Mouse (Mus musculus) left cerebral cortex, postnatal 14 days (tissue): ENCODE data around the gene Adss. TPM values are rescaled to one million over a fixed set of nuclear protein-coding genes. Genes with fewer than 3 reads are reported as not detected.

Experiments used
- DNase-seq, 2 experiments: peaks; one replicate each; pipeline ENCODE4 v3.0.0; 2021 to 2022; ENCODE audit warnings: low spot score in 2 of 2, mixed read lengths in 1 of 2
- intact Hi-C: fragments of 180-260 bp; cut with DNase I; formaldehyde crosslinking; loops from one replicate; pipeline ENCODE4 v1.15.1; 2025
- total RNA-seq, 2 experiments: library from RNA; stranded (reverse); gene quantifications; 2 replicates each; pipeline ENCODE4 v1.2.3; 2021

Adss gene
- total RNA-seq, 2 experiments from 2014 or later, result 71.3 to 72.7 TPM

DNA sequence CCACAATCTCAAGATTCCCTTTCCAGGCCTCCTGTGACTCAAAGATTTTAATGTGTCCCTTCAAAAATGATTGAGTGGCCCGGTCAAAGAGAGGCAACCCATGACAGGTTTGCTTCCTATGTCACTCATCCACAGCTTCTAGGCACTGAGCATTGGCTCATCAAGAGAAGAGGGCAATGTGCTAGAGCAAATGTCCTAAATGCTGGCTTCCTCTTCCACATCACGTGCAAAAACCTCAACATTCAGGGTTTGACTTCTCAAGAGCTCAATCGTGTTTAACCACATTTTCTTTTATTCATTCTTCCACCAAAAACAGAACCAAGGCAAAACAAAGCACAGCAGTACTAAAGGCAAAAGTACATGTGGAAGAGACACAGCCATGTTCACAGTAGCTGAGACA lies 64.3 kb downstream of the Adss start:
- DNase-seq, result no peak
- intact Hi-C loops, result no loop called here

DNA sequence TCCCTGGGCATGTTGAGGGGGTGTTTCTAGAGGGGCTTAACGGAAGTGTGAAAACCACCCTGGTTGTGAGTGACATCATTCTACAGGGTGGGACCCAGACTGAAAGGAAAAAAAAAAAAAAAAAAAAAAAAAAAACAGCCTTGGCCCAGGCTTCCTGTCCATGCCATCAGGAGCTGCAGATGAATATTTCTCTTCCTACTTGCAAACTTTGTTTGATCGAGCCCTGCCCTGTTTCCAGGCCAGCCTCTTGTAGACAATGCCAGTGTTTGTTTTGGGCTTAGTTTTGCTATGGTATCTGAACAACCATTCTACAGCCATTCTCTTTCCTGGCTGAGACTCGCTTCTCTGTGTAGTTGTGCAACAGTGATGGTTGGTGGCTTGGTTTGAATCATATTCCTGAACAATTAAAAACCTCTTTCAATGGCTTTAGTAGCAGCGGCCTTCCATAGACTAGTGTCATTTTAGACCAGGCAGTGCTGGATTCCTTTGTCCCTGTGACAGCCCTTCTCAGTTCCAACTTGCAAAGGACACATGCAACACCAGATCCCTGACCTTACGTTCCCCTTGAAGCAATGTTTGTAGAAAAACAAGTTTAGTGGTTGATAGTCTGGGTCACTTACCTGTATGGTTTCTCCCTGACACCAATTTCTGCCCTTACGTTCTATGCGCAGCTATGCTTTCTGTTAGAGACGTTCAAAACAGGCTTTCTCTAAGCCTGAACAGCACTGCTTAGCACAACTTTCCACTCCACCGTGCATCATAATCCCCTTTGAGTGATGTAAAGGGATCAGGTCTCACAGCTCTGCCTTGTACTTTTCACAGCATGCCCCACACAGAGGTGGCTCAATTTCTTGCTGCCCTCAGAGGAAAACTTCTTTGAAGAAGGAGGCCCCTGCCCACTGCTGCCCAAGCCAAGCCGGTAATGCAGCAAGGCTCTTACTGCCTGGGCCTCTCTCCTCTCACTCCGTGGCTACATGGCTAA lies 67.0 kb downstream of the Adss start, which contains the start of gene 1700016C15Rik:
TSS of gene 1700016C15Rik (plus strand) at position 772 of the 982 bp plus-strand sequence.
- intact Hi-C loops, result no loop called here
- DNase-seq, result no peak

DNA sequence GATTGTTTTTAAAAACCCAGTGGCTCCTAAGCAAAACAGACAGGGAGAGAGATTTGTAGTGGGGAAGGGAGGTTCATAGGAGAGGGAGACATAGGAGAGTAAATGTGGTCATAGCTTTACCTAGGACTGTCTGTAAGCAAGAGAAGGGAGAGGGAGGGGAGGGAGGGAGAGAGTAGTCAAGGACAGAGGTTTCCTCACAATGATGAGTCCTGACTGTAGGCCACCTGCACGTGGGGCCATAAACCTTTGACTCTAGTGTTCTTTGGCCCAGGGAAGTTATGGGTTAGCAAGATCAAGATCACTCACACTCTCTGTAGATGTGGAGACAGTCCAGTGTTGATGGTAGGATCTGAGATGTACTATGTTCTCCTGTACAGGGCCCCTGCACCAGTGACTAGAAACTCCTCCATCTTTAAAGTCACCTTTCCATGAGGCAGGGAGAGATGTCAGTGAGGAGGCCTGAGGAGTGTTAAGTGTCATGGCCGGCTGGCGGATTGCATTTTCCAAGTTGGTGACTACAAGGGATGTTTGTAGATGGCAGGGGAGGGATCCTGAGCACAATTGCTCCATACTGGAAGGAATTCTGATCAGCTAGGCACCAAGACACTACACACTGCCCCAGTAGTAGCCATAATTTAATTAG lies 68.3 kb downstream of the Adss start:
- intact Hi-C loops, result no loop called here

DNA sequence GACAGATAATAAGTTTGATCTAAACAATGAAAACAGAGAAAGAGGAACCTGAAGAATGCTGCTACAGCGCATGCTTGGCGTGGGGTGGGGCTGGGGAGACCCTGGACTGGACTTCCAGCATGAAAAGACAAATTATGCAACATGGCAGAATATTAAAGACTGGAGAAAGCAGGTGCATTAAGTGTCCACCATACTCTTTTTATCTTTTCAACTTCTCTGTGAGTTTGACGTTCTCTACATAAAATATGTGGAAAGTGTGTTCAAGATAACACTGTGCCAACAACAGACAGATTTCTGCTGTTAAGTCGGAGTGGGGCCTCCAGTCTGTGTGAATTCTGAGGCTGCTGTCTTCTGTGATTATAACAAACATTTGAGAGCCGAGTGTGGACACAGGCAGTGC lies 69.4 kb downstream of the Adss start:
- DNase-seq, result no peak
- intact Hi-C loops, result no loop called here

More for the DNA sequence above, 68.3 kb downstream of the Adss start:
- no peak for DNase-seq

DNA sequence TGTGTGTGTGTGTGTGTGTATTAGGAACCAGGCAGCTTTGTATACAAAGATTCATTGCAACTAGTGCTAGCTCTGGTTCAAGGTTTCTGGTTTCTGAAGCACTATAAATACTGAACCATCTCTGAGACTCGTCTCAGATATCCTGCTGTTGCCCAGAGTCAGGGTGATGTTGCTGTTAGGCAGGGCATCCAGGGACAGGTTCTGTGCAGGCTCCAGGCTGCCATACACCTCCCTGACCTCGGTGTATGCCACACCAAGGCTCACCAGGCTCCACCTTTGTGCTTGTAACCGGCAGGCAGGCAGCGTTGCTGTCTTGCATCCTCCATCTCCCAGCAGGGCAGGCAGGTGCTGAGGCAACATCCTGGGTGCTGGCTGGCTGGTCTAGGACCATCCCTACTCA lies 72.5 kb downstream of the Adss start:
- intact Hi-C loops, result no loop called here
- DNase-seq, result no peak

DNA sequence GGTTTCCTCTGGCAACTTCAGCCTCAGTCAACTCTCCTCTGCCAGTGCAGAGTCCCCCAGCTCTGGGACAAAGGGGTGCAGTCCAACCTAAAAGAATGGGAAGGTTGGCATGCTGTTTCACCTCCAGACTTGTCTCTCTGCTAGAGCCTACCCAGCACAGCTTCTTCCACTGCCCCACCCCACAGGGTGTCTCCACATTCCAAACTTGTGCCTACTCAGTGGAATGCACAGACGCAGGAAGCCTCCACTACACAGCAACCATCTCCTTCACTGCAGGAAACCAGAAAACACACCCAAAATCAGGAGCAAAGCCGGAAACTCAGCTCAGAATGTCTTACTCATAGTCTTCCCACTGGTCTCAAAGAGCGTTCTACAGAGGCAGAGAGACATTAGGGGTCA lies 77.3 kb downstream of the Adss start:
- intact Hi-C loops, result no loop called here
- no peak for DNase-seq

DNA sequence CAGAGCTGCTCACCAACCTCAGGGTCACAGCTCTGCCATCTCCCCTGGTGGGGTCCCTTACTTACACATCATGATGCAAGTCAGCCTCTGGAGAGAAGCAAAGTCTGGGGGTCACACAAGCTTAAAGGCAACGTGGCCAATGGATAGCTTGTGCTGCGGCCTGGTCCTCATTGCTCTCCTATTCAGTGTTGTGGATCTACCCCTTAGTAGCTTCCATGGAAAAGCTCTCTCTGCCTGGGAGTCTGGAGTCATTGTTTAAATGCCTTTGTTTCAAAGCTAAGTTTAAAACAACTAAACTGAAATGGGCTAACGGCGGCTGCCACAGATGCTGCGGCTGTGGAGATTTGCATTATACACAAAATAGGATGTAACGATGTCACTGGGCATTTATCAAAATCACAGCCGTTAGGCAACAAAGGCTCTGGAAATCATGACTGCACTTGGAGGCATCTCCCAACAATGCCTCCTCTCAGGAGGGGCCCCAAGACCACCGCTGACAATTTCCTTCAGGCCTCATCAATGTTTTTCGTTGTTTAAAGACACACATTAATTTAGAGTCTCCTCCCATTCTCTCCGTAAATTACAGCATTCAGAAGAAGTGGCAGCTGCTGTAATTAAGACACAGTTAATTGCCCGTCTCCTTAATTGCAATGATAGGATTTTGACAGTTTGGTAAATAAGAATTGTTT lies 77.8 kb downstream of the Adss start:
- intact Hi-C loops, result no loop called here

DNA sequence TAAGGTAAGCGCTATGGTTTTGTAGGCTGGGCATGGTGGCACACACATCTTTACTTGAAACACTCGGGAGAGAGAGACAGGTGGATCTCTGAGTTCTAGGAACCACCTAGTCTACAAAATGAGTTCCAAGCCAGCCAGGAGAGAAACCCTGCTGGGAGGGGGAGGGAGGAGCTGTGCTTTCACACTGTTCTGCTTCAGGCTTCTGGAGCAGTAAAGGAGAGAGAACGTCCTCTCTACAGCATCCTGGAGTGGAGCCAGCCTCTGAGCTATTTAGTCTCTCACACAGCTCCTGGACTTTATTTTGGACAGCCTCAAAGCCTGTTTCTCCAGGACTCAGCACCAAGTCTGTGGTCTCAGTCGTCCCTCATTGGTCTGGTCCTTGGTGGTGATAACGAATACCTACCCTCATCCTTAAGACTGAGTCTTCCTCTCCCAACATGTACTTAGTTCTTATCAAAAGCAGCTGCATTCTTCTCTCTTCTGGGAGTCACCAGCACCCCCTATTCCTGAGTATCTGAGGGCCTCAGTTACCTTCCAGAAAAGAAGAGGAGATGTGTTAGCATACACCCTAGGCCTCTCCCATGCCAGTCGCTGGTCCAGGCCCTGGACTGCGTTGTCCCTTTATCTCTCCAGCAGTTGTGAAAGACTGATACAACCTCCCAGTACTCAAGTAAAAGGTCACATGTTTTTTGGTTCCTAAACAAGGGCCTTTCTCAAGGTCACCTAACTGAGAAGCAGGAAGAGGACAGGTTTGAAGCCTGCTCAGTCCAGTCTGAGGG lies 79.1 kb downstream of the Adss start:
- peak; percentile 30 to 33 for DNase-seq
- intact Hi-C loops, result no loop called here

More for the DNA sequence above, 77.8 kb downstream of the Adss start:
- DNase-seq, result no peak

DNA sequence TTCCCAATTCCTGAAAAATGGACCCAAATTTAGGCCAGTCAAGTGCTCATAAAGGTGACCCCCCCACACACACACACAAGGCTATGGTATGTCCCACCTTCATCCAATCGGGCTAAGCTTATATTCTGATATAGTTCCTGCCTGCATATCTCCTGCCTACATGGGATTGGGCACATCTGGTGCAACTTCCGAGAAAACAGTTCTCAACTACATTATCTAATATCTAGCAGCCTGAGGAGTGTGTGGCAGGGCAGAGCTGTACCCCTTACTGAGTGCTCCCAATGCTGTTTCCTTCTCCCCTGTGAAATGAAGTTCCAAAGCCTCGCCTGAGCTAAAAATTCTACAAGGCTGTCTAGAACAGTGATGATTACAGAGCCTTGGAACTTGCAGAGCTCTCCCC lies 79.9 kb downstream of the Adss start:
- intact Hi-C loops, result no loop called here
- no peak for DNase-seq

DNA sequence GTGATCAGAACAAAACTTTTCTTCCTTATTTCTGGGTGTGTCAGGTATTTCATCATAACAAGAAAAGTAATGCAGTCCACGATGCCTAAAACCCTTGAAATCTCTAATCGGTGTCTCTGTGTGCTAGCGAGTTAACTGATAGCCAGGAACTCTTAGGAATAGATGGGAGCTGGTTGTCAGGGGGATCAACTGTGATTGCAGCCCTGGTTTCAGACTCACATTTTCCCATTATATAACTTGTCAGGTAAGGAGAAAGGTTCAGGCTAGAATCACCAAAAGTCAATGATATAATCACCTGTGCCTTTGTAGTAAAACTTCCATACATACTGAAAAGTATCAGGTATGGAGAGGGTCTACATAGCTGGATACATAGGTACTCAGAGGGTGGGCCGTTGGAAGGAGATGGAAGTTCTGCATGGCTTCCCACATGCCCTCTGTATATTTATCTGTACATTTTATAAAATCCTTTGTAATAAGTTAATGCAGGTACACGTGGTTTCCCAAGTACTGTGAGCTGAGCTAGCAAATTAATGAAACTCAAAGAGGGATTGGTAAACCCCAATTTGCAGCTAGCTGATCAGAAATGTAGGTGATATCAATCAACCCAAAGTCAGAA lies 81.8 kb downstream of the Adss start:
- DNase-seq, result no peak
- intact Hi-C loops, result no loop called here

DNA sequence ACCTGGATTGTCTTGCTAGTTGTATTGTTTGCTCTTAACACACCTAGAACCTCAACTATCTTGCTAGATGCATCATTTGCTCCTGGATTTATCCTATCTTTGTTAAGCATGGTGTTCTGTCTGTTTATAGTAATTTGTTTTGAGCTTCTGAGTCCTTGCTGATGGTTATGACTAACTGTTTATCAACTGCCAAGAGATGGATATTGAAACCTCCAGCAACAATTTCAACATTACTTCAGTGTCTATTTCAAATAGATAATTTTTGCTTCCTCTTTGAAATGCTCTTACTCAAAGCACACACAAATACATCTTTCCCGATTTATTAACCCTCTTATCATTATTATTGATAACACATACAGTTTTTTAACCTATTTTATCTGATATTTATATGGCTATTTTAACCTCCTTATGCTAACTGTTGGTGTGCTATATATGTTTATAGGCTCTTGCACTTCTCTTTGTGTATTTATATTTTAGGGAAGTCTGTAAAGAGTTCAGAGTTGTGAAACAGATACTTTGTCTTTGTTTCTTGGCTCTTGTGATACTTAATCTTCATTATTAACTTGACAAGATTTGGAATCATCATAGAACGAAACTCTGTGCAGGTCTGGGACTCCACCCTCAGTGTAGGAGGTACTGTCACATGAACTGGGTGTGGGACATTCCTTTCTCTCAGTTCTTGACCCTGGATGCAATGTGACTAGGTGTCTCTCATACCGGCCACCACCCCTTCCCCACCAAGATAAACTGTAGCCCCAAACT lies 82.5 kb downstream of the Adss start:
- no peak for DNase-seq
- intact Hi-C loops, result no loop called here

Other genes starting within 250 kb of the Adss start
- not detected for gene 1700016C15Rik, start 66.7 kb downstream of the Adss start, total RNA-seq
- 1 to 10 TPM; 2.0 to 2.3 TPM for gene Catspere2, start 186.9 kb upstream of the Adss start, total RNA-seq